Mouse (Mus musculus): ENCODE measurements around the gene Gtsf1. TPM values are rescaled to one million over a fixed set of nuclear protein-coding genes. Genes with fewer than 3 reads are reported as not detected.

Gene Gtsf1
- polyA plus RNA-seq, 1 experiment from 2014 or later, result not detected

DNA sequence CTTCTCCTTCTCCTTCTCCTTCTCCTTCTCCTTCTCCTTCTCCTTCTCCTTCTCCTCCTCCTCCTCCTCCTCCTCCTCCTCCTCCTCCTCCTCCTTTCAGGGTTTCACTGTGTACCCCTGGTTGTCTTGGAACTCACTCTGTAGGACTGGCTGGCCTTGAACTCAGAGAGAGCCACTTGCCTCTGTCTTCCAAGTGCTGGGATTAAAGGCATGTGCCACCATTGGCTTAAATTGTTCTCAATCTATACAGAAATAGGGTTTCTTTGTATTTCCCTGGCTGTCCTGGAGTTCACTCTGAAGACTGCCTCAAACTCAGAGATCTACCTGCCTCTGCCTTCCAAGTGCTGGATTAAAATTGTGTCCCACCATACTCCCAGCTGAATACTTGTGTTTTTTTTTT, 57.8 kb downstream of the Gtsf1 start:
- Histone ChIP-seq H3K4me1 (ENCODE audit: control insufficient read depth, insufficient read depth, low read length) (peaks cover 18% of the 10 kb centered on the region), H3K27ac (ENCODE audit: low read length) (no peak overlapping the region), H3K4me3 (ENCODE audit: low read depth, low read length) (no peak overlapping the region), H3K4me2 (replicated peaks; ENCODE audit: low read depth, low read length) (no peak overlapping the region), H3K36me3 (ENCODE audit: control insufficient read depth, insufficient read depth, low read length) (no peaks in the 10 kb centered on the region), H3K27me3 (ENCODE audit: control insufficient read depth, insufficient read depth, low read length) (no peaks in the 10 kb centered on the region), H3K9me3 (ENCODE audit: control insufficient read depth, low read depth, low read length) (no peaks in the 10 kb centered on the region), H3K9ac (replicated peaks; ENCODE audit: low read depth, low read length) (no peak overlapping the region)
- no peak for ATAC-seq (ENCODE audit: insufficient number of reproducible peaks, insufficient read depth, low FRiP score, low read depth)

DNA sequence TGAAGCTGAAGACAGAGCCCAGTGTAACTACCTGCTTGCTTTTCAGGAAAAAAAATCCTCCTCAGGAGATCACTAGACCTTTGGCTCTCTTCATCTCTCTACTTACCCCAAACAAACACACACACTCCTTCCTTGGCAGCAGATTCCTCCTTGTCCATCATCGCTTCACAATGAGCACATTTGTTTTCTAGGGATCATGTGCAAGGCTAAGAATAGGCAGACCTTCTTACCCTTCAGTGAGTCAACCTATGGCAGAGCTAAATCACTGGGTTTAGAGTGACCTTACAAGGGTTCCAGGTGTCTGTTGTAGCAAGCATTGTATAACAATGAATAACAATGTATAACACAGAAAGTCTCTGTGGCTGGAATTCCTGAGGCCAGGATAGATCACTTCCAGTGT, 58.5 kb downstream of the Gtsf1 start:
- H3K4me3 ChIP-seq (ENCODE audit: low read depth, low read length), result no peak overlapping the region
- no peak overlapping the region for H3K9ac ChIP-seq (replicated peaks; ENCODE audit: low read depth, low read length)
- H3K4me2 ChIP-seq (replicated peaks; ENCODE audit: low read depth, low read length), result no peak overlapping the region
- H3K27ac ChIP-seq (ENCODE audit: low read length), result peak overlapping the region; percentile 1; the same call in 1 of the 2 replicates
- peaks cover 15% of the 10 kb centered on the region for H3K4me1 ChIP-seq (ENCODE audit: control insufficient read depth, insufficient read depth, low read length)
- no peaks in the 10 kb centered on the region for H3K9me3 ChIP-seq (ENCODE audit: control insufficient read depth, low read depth, low read length)
- ATAC-seq (ENCODE audit: insufficient number of reproducible peaks, insufficient read depth, low FRiP score, low read depth), result no peak
- H3K27me3 ChIP-seq (ENCODE audit: control insufficient read depth, insufficient read depth, low read length), result no peaks in the 10 kb centered on the region
- WGBS, result 94% methylated on average over 1 of the region's 1 CpGs
- H3K36me3 ChIP-seq (ENCODE audit: control insufficient read depth, insufficient read depth, low read length), result no peaks in the 10 kb centered on the region

DNA sequence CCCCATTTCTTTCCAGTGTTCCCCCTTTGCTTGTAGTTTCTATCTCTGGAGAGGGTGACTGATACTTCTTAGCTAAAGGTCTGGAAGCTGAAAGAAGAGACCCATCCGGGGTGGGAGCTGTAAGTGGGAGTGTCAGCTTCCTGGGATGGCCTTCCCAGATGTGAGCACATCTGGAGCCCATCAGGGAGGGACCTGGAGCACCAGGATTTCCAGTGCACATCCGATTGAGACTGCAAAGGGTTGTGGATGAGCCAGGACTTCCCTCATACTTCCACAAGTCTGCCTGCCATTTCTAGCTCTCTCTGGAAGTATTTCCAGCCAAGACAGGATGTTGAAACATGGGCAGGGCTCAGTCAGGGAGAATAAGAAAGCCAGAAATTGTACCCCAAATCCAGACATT, 59.1 kb downstream of the Gtsf1 start:
- 12% methylated on average over 2 of the region's 2 CpGs for WGBS
- Histone ChIP-seq H3K4me1 (ENCODE audit: control insufficient read depth, insufficient read depth, low read length) (peaks cover 10% of the 10 kb centered on the region; the same call in 1 of the 2 replicates), H3K36me3 (ENCODE audit: control insufficient read depth, insufficient read depth, low read length) (no peaks in the 10 kb centered on the region), H3K4me2 (replicated peaks; ENCODE audit: low read depth, low read length) (no peak overlapping the region), H3K4me3 (ENCODE audit: low read depth, low read length) (no peak overlapping the region), H3K9me3 (ENCODE audit: control insufficient read depth, low read depth, low read length) (no peaks in the 10 kb centered on the region), H3K27ac (ENCODE audit: low read length) (peak overlapping the region; percentile 1; the same call in 1 of the 2 replicates), H3K9ac (replicated peaks; ENCODE audit: low read depth, low read length) (no peak overlapping the region), H3K27me3 (ENCODE audit: control insufficient read depth, insufficient read depth, low read length) (no peaks in the 10 kb centered on the region)
- ATAC-seq (ENCODE audit: insufficient number of reproducible peaks, insufficient read depth, low FRiP score, low read depth), result no peak

DNA sequence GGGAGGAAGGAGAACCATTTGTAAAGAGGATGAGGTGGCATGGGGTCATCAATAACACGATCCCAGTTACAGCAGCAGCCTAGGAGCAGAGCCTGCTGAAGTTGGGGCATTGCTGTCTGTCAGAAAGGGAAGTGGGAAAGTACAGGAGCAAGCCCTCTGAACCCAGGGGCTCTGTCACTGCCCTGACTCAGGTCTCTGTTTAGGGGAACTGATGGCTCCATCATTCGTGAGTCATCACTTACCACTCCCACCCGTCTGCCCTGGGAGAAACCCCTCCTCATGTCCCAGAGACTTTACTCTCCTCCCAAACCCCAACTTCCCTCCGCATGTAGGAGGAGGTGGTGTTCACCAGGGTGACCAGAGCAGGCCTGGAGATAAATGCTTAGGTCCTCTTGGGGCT, 59.8 kb downstream of the Gtsf1 start:
- Histone ChIP-seq H3K27me3 (ENCODE audit: control insufficient read depth, insufficient read depth, low read length) (no peaks in the 10 kb centered on the region), H3K4me2 (replicated peaks; ENCODE audit: low read depth, low read length) (no peak overlapping the region), H3K36me3 (ENCODE audit: control insufficient read depth, insufficient read depth, low read length) (no peaks in the 10 kb centered on the region), H3K4me1 (ENCODE audit: control insufficient read depth, insufficient read depth, low read length) (peaks cover 8% of the 10 kb centered on the region; the same call in 1 of the 2 replicates), H3K4me3 (ENCODE audit: low read depth, low read length) (no peak overlapping the region), H3K9me3 (ENCODE audit: control insufficient read depth, low read depth, low read length) (no peaks in the 10 kb centered on the region), H3K27ac (ENCODE audit: low read length) (no peak overlapping the region), H3K9ac (replicated peaks; ENCODE audit: low read depth, low read length) (no peak overlapping the region)
- 30% methylated on average over 4 of the region's 4 CpGs for WGBS
- no peak for ATAC-seq (ENCODE audit: insufficient number of reproducible peaks, insufficient read depth, low FRiP score, low read depth)

DNA sequence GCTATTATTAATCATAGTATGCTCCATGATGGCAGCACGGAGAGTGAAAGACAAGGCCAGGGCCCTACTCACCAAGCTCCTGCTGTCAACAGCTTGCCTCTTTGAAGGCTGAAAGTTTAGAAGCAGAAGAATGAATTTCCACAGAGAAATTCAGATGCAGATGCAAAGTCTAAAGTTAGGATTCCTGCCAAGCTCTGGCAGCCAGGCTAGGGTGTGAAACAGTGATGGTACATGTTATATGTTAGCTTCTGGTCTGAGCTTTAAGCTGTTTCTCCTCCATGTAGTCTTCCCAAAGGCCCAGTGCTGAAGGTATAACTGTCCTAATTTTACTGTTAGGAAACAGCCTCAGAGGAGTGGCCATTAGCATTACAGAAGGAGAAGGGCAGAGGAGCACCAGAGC, 61.1 kb downstream of the Gtsf1 start:
- no peaks in the 10 kb centered on the region for H3K36me3 ChIP-seq (ENCODE audit: control insufficient read depth, insufficient read depth, low read length)
- H3K9ac ChIP-seq (replicated peaks; ENCODE audit: low read depth, low read length), result no peak overlapping the region
- no peaks in the 10 kb centered on the region for H3K9me3 ChIP-seq (ENCODE audit: control insufficient read depth, low read depth, low read length)
- H3K4me1 ChIP-seq (ENCODE audit: control insufficient read depth, insufficient read depth, low read length), result peaks cover 19% of the 10 kb centered on the region
- 61% methylated on average over 1 of the region's 1 CpGs for WGBS
- H3K27ac ChIP-seq (ENCODE audit: low read length), result 0 out of 2 replicates have a peak overlapping the region, but pooled peaks have one; percentile 7
- no peak overlapping the region for H3K4me2 ChIP-seq (replicated peaks; ENCODE audit: low read depth, low read length)
- H3K27me3 ChIP-seq (ENCODE audit: control insufficient read depth, insufficient read depth, low read length), result no peaks in the 10 kb centered on the region
- no peak for ATAC-seq (ENCODE audit: insufficient number of reproducible peaks, insufficient read depth, low FRiP score, low read depth)
- no peak overlapping the region for H3K4me3 ChIP-seq (ENCODE audit: low read depth, low read length)

DNA sequence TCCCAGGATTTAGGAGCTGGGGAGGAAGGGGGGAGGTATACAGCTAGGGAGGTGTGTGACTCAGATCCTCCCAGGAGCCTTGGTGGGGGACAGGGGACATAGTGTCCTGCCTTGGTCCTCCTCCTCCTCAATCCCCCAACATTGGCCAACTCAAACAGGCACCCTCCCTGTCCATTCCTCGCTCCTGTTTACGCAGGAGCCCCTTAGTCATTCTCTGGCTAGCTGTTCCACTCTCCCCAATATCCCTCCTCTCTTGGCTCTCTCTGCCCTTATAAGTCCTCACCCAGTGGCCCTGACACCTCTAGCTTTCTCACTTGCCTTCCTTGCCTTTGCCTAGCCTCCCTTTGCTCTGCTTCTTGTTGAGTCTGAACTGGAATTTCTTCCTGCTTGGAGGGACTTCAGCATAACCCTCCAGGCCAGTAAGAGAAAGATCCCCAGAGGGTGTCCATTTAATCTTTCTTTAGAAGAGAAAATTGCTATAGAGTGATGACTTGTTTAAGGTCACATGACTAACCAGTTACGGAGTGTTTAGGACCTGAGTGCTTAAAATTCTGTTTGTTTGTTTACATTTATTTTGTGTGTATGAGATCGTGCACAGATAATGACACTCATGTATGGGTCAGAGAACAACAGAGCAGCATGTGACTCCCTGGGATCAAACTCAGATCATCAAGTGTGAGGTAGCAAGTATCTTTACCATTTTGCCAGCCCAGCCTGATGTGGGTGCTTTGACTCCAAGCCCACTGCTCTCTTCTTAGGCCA, 61.9 kb downstream of the Gtsf1 start:
- Histone ChIP-seq H3K27me3 (ENCODE audit: control insufficient read depth, insufficient read depth, low read length) (no peaks in the 10 kb centered on the region), H3K36me3 (ENCODE audit: control insufficient read depth, insufficient read depth, low read length) (no peaks in the 10 kb centered on the region), H3K9me3 (ENCODE audit: control insufficient read depth, low read depth, low read length) (no peaks in the 10 kb centered on the region), H3K27ac (ENCODE audit: low read length) (peak overlapping the region; percentile 94; the same call in 1 of the 2 replicates), H3K4me3 (ENCODE audit: low read depth, low read length) (no peak overlapping the region), H3K9ac (replicated peaks; ENCODE audit: low read depth, low read length) (no peak overlapping the region), H3K4me2 (replicated peaks; ENCODE audit: low read depth, low read length) (no peak overlapping the region), H3K4me1 (ENCODE audit: control insufficient read depth, insufficient read depth, low read length) (peaks cover 24% of the 10 kb centered on the region)
- no peak for ATAC-seq (ENCODE audit: insufficient number of reproducible peaks, insufficient read depth, low FRiP score, low read depth)
- 79% methylated on average over 4 of the region's 4 CpGs for WGBS

DNA sequence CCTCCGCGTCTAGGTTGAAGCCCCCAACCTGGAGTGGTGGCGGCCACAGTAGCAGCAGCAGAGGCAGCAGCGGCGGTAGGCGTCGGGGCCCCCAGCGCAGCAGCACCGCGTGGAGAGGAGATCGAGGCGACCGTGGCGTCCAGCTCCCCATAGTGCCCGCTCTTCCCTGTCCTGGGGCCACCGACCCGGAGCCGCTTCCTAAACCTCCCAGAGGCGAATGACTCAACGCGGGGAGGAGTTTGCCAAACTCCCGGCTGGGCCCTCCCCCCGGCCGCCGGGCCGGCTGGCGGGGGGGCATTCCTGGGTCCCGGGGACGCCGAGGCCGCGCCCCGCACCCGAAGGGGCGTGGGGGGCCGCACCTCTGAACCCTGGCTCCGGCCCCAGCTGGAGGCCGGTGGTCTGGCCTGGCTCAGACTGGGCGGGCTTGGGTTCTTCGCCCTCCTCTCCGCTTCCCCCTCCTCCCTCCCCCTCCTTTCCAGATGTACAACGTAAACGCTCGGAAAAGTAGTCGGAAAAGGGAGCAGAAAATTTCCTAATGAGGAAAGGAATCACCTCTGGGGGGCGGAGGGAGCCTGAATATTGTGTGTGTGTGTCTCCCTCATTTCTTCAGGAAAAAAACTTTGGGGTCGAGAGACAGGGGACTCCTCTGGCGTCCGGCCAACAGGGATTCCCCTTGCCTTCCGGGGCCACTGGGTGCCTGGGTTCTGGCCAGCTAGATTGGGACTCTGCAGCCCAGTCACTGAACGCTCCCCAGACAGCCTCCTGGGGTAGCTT, 63.7 kb downstream of the Gtsf1 start, which contains the start of gene Itga5:
TSS of gene Itga5 (minus strand) at position 388 of the 774 bp plus-strand sequence.
- Histone ChIP-seq H3K4me2 (replicated peaks; ENCODE audit: low read depth, low read length) (peak within 1 kb of the TSS; percentile 72), H3K4me3 (ENCODE audit: low read depth, low read length) (peak within 1 kb of the TSS; percentile 86), H3K4me1 (ENCODE audit: control insufficient read depth, insufficient read depth, low read length) (peaks cover 20% of the 10 kb centered on the region), H3K36me3 (ENCODE audit: control insufficient read depth, insufficient read depth, low read length) (no peaks in the 10 kb centered on the region), H3K27ac (ENCODE audit: low read length) (peak within 1 kb of the TSS; percentile 94), H3K9me3 (ENCODE audit: control insufficient read depth, low read depth, low read length) (no peaks in the 10 kb centered on the region), H3K9ac (replicated peaks; ENCODE audit: low read depth, low read length) (peak within 1 kb of the TSS; percentile 94), H3K27me3 (ENCODE audit: control insufficient read depth, insufficient read depth, low read length) (no peaks in the 10 kb centered on the region)
- ATAC-seq (ENCODE audit: insufficient number of reproducible peaks, insufficient read depth, low FRiP score, low read depth), result peak; percentile 73
- WGBS, result 1% methylated on average over 50 of the region's 51 CpGs

DNA sequence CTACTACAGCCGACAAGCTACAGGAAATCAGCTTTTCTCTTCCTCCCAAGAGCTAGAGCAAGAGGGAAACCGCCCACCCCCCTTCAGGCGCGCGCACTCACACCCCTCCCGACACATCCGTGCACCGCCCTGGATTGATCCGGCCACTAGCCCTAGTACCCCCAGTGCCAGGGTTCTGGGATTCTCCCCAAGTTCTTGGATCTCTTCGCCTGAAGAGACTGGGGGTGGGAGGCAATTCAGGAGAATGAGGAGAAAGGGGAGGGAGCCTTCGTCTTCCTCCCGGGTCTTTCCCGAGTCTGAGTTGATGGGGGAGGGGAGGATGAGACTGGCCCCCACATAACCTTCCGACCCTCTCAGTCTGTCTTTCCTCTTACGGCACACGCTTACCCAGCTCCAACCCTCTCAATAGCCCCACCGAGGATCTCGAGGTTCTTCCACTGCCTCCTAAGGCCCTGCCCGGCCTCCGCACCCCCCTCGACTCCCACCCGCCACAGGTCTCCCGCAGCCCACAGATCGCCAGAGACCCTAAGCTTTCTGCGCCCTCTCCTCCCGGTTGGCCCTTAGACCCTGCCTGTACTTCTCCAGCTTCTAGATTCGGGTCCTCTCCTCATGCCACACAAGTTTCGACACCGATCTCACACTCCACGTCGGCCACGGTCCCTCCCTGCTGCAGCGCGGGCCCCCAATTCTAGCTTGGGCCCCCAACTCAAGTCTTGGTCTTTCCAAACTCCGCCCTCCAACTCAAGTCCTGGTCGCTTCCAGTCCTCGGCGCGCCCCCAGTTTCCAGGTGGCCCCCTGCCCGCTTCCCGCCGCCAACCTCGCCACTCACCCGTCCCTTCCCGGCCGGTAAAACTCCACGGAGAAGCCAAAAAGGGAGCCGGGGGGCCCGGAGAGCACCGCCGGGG, 64.5 kb downstream of the Gtsf1 start:
- Histone ChIP-seq H3K27me3 (ENCODE audit: control insufficient read depth, insufficient read depth, low read length) (no peaks in the 10 kb centered on the region), H3K27ac (ENCODE audit: low read length) (peak overlapping the region; percentile 94), H3K9ac (replicated peaks; ENCODE audit: low read depth, low read length) (peak overlapping the region; percentile 94), H3K4me2 (replicated peaks; ENCODE audit: low read depth, low read length) (peak overlapping the region; percentile 72), H3K36me3 (ENCODE audit: control insufficient read depth, insufficient read depth, low read length) (no peaks in the 10 kb centered on the region), H3K4me3 (ENCODE audit: low read depth, low read length) (peak overlapping the region; percentile 86), H3K4me1 (ENCODE audit: control insufficient read depth, insufficient read depth, low read length) (peaks cover 20% of the 10 kb centered on the region), H3K9me3 (ENCODE audit: control insufficient read depth, low read depth, low read length) (no peaks in the 10 kb centered on the region)
- WGBS, result 0% methylated on average over 51 of the region's 51 CpGs
- ATAC-seq (ENCODE audit: insufficient number of reproducible peaks, insufficient read depth, low FRiP score, low read depth), result peak; percentile 42

Measured in stomach, embryonic 14.5 days (tissue).